Mouse (Mus musculus): ENCODE results near the gene Exosc9.

DNA sequence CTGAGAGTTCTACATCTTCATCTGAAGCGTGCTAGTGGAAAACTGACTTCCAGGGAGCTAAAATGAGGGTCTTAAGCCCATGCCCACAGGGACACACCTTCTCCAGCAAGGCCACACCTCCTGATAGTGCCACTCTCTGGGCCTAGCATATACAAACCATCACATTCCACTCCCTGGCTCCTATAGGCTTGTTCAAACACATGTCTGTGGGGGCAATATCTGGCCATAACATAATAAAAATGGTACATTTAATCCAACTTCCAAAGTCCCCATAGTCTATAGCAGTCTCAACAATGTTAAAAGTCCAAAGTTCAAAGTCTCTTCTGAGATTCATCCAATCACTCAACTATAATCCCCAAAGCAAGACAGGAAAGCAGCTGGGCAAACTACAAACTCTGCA lies 5.2 kb downstream of the Exosc9 start:
- no peak for TF ChIP-seq CTCF (conservative IDR thresholded peaks at IDR 0.05; ENCODE audit: insufficient read depth, insufficient read length, low read depth, low read length)
- TF ChIP-seq POLR2A (IDR thresholded peaks at IDR 0.05; ENCODE audit: low read depth, low read length): no peak

All from kidney, adult 2 months (tissue).